Mouse (Mus musculus): ENCODE data around the gene Shmt1. TPM values are rescaled to one million over a fixed set of nuclear protein-coding genes. Genes with fewer than 3 reads are reported as not detected.

Gene Shmt1
- polyA plus RNA-seq, 1 experiment from 2014 or later = 7.4 TPM

GRCm38 (mm10) chr11:60761681-60762080, 49.8 kb downstream of the Shmt1 start:
- no peak overlapping the region for H3K4me2 ChIP-seq (ENCODE audit: low read length)
- H3K4me3 ChIP-seq (ENCODE audit: low read length) = no peak overlapping the region
- H3K27ac ChIP-seq (ENCODE audit: low read depth, low read length) = no peak overlapping the region
- ATAC-seq = no peak
- H3K9me3 ChIP-seq (ENCODE audit: control insufficient read depth, low read length) = no peaks in the 10 kb centered on the region
- H3K36me3 ChIP-seq (ENCODE audit: control insufficient read depth, insufficient read depth, low read length) = peaks cover 10% of the 10 kb centered on the region
- no peaks in the 10 kb centered on the region for H3K27me3 ChIP-seq (replicated peaks; ENCODE audit: control insufficient read depth, insufficient read depth, low read length)
- no peaks in the 10 kb centered on the region for H3K4me1 ChIP-seq (ENCODE audit: control insufficient read depth, insufficient read depth, low read depth, low read length)
- H3K9ac ChIP-seq (ENCODE audit: low read depth, low read length) = no peak overlapping the region
- WGBS = 89% methylated on average over 3 of the region's 3 CpGs

- H3K36me3 ChIP-seq (ENCODE audit: control insufficient read depth, insufficient read depth, low read length) = peaks cover 34% of the 10 kb centered on the region
- ATAC-seq = no peak
- 94% methylated on average over 7 of the region's 7 CpGs for WGBS
Observed at GRCm38 (mm10) chr11:60755570-60755969, 55.9 kb downstream of the Shmt1 start.

GRCm38 (mm10) chr11:60740321-60740720, 71.2 kb downstream of the Shmt1 start:
- Histone ChIP-seq H3K9ac (ENCODE audit: low read depth, low read length) (no peak overlapping the region), H3K36me3 (ENCODE audit: control insufficient read depth, insufficient read depth, low read length) (peaks cover 18% of the 10 kb centered on the region), H3K27me3 (replicated peaks; ENCODE audit: control insufficient read depth, insufficient read depth, low read length) (no peaks in the 10 kb centered on the region), H3K9me3 (ENCODE audit: control insufficient read depth, low read length) (no peaks in the 10 kb centered on the region), H3K4me2 (ENCODE audit: low read length) (no peak overlapping the region), H3K4me3 (ENCODE audit: low read length) (no peak overlapping the region), H3K4me1 (ENCODE audit: control insufficient read depth, insufficient read depth, low read depth, low read length) (no peaks in the 10 kb centered on the region), H3K27ac (ENCODE audit: low read depth, low read length) (no peak overlapping the region)
- 78% methylated on average over 3 of the region's 3 CpGs for WGBS
- ATAC-seq = no peak

More at GRCm38 (mm10) chr11:60755570-60755969, 55.9 kb downstream of the Shmt1 start:
- no peaks in the 10 kb centered on the region for H3K4me1 ChIP-seq (ENCODE audit: control insufficient read depth, insufficient read depth, low read depth, low read length)
- H3K27ac ChIP-seq (ENCODE audit: low read depth, low read length) = no peak overlapping the region
- no peak overlapping the region for H3K9ac ChIP-seq (ENCODE audit: low read depth, low read length)
- no peaks in the 10 kb centered on the region for H3K9me3 ChIP-seq (ENCODE audit: control insufficient read depth, low read length)
- H3K27me3 ChIP-seq (replicated peaks; ENCODE audit: control insufficient read depth, insufficient read depth, low read length) = no peaks in the 10 kb centered on the region
- H3K4me2 ChIP-seq (ENCODE audit: low read length) = no peak overlapping the region
- no peak overlapping the region for H3K4me3 ChIP-seq (ENCODE audit: low read length)

Other genes with a start within 250 kb of the Shmt1 start
- 42.9 and 52.3 TPM in 2 replicates for gene Llgl1, start 112.0 kb downstream of the Shmt1 start, polyA plus RNA-seq (2015; fragmentation: Nextera tagmentation; extraction: Ambion mirVana)
- 73.3 and 84.8 TPM in 2 replicates for gene Flii, start 84.5 kb downstream of the Shmt1 start, polyA plus RNA-seq (2015; fragmentation: Nextera tagmentation; extraction: Ambion mirVana)
- 26.2 and 29.7 TPM in 2 replicates for gene Mief2, start 83.3 kb downstream of the Shmt1 start, polyA plus RNA-seq (2015; fragmentation: Nextera tagmentation; extraction: Ambion mirVana)
- gene Top3a, start 34.4 kb downstream of the Shmt1 start, polyA plus RNA-seq (2015; fragmentation: Nextera tagmentation; extraction: Ambion mirVana) = 7.7 and 9.4 TPM in 2 replicates
- gene Smcr8, start 34.2 kb downstream of the Shmt1 start, polyA plus RNA-seq (2015; fragmentation: Nextera tagmentation; extraction: Ambion mirVana) = 4.8 and 6.7 TPM in 2 replicates
- 36.9 and 39.3 TPM in 2 replicates for gene Dhrs7b, start 18.9 kb upstream of the Shmt1 start, polyA plus RNA-seq (2015; fragmentation: Nextera tagmentation; extraction: Ambion mirVana)
- gene Tmem11, start 67.6 kb upstream of the Shmt1 start, polyA plus RNA-seq (2015; fragmentation: Nextera tagmentation; extraction: Ambion mirVana) = 58.9 and 62.1 TPM in 2 replicates
- 24.5 and 28.0 TPM in 2 replicates for gene Natd1, start 103.0 kb upstream of the Shmt1 start, polyA plus RNA-seq (2015; fragmentation: Nextera tagmentation; extraction: Ambion mirVana)
- gene Map2k3, start 120.3 kb upstream of the Shmt1 start, polyA plus RNA-seq (2015; fragmentation: Nextera tagmentation; extraction: Ambion mirVana) = 30.1 and 33.6 TPM in 2 replicates
- gene Kcnj12, start 210.8 kb upstream of the Shmt1 start, polyA plus RNA-seq (2015; fragmentation: Nextera tagmentation; extraction: Ambion mirVana) = 4.2 and 4.3 TPM in 2 replicates

All from hindbrain, embryonic 16.5 days (tissue).